Mouse (Mus musculus) kidney, adult 2 months (tissue): ENCODE measurements around the gene Sparcl1.

Experiments
- CTCF ChIP-seq: fragments of 200-500 bp; conservative IDR thresholded peaks from 2 replicates; pipeline ENCODE4 v1.5.1; 2011; ENCODE audit warnings: low read depth, mild to moderate bottlenecking, control low read depth, low read length, moderate library complexity, mixed read lengths; ENCODE audit not compliant: insufficient read depth, insufficient read length
- POLR2A ChIP-seq: fragments of 200-500 bp; IDR thresholded peaks from one replicate; pipeline ENCODE4 v1.6.1; 2011; ENCODE audit warnings: low read depth, low read length, control low read depth

- TF ChIP-seq CTCF = no peak
- no peak for TF ChIP-seq POLR2A
These were observed 36.7 kb upstream of the Sparcl1 start for GRCm38 (mm10) chr5:104150196-104150595.
